Mouse (Mus musculus) ES-E14 (cell line): Measurements from ENCODE around the gene Dnah7b.
"Not testable (repeated sequence)": the region's sequence is repeated elsewhere in the genome, so short reads cannot be mapped to it uniquely, and the experiment has no call there.

Experiments
- CHD2 ChIP-seq: IDR thresholded peaks from 2 replicates; pipeline ENCODE4 v1.6.1; 2014; ENCODE audit warnings: mild to moderate bottlenecking, low read depth, low read length, inconsistent platforms
- ZNF384 ChIP-seq: IDR thresholded peaks from 2 replicates; pipeline ENCODE4 v1.6.1; 2012; ENCODE audit warnings: low read depth, low read length, inconsistent platforms

DNA sequence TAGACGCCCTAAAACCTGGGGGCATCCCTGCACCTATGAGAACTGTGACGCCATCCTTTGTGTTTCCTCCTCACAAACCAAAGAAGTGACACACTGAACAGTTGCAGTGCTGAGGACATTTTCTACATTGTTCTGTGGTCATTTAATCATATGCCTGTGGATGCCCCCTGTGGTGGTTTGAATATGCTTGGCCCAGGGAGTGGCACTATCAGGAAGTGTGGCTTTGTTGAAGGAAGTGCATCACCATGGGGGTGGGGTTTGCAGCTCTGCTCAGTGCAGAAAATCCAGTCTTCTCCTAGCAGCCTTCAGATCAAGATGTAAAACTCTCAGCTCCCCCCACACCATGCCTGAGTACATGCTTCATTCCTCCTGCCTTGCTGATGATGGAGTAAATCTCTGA is 51.1 kb downstream of the Dnah7b start:
- not testable (repeated sequence) for TF ChIP-seq ZNF384, CHD2
